Mouse (Mus musculus) layer of hippocampus, adult 2 months (tissue): ENCODE results near the gene Cpxm1. TPM values are rescaled to one million over a fixed set of nuclear protein-coding genes. Genes with fewer than 3 reads are reported as not detected.
"Not testable (repeated sequence)": the region's sequence is repeated elsewhere in the genome, so short reads cannot be mapped to it uniquely, and the experiment has no call there.

Source experiments
- DNase-seq, 2 experiments: peaks; one replicate each; pipeline ENCODE4 v3.0.0; 2022; ENCODE audit warnings: low spot score in 2 of 2
- H3K27ac ChIP-seq: fragments of 200-600 bp; 2 replicates; pipeline ENCODE4 v1.8.1; 2022
- H3K4me3 ChIP-seq: fragments of 200-600 bp; 2 replicates; pipeline ENCODE4 v1.8.1; 2022; ENCODE audit warnings: mild to moderate bottlenecking
- CTCF ChIP-seq: fragments of 200-600 bp; conservative IDR thresholded peaks from 2 replicates; pipeline ENCODE4 v1.8.1; 2022; ENCODE audit warnings: antibody characterized with exemption, mild to moderate bottlenecking, moderate library complexity
- total RNA-seq, 2 experiments: library from RNA; stranded (reverse); gene quantifications; 2 replicates each; pipeline ENCODE4 v1.2.3; 2021

Gene Cpxm1
- total RNA-seq, 2 experiments from 2014 or later, result 6.6 to 7.5 TPM

DNA sequence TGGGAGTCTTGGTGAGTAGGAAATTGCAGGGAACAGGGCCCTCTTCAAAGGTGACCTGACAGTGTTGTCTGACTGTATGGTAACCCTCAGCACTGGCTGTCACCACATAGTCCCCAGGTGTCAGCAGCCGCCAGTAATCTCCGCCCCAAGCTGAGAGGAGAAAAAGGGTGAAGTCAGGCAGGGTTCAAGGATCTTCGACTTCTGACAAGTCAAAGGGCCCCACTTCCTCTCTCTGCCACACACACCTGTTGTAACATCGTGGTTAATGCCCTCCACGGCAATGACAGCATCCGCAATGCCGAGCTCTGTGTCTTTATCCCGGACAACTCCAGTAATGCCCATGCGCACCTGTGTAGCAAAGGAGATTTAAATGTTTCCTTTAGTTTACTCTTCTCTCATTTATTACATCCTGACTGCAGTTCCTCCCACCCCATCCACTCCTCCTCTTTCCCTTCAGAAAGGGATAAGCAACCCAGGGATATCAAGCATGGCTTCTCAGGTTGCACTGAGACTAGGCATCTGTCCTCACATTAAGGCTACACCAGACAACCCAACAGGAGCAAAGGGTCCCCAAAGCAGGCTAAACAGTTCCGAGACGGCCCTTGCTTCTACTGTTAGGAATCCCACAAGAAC lies 6.3 kb downstream of the Cpxm1 start:
- no peak for TF ChIP-seq CTCF
- Histone ChIP-seq H3K4me3 (no peak overlapping the region), H3K27ac (no peak overlapping the region)
- no peak for DNase-seq

DNA sequence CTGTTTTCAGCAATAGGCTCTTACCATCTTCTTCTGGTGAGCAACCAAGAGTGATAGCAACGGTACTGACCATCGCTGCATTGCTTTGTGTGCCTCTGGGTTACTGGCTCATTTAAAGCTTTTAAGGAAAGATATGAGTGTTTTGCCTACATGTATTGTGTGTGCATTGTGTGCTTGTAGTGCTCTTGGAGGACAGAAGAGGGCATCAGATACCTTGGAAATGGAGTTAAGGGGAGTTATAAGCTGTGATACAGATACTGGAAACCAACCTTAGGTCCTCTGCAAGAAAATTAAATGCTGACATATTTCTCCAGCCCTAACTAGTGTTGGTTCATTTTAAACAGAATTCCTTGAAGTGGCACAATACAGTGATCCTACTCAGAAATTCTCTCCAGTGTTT lies 8.6 kb downstream of the Cpxm1 start:
- DNase-seq, result no peak
- peak; percentile 58 for TF ChIP-seq CTCF
- no peak overlapping the region for H3K27ac ChIP-seq
- H3K4me3 ChIP-seq, result no peak overlapping the region

DNA sequence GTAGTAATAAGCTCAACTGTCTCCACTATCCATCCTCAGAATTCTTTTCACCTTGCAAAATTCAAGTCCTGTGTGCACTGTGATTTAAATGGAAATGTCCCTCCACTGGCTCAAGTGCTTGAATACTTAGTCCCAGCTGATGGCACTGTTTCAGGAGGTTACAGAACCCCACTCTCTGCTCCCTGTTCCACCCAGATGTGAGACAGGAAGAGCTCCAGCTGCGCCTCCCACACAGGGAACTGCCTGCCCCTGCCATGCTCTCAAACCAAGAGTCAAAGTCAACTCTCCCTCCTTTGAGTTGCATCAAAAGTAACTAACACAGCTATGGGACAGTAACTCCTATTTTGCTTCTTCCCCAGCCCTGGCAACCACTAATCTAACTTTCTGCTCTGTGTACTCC lies 11.2 kb downstream of the Cpxm1 start:
- Histone ChIP-seq H3K4me3 (no peak overlapping the region), H3K27ac (no peak overlapping the region)
- no peak for TF ChIP-seq CTCF
- no peak for DNase-seq

DNA sequence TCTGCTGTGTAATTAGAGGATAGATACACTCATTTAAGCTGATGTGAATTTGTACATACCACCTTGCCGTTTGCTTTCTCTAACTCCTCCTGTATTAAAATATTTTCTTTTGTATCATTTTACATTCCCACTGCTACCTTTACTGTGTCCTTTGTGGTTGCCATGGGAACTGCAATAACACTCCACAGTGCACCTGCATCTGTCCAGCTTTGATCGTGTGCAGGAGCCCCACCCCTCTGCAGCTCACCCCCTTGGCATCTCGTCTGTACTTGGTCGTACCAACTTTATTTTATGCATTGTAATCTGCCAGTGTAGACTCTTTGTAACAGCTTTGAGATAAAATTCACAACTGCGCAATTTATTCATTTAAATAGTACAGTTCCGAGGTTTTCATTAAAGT lies 13.5 kb downstream of the Cpxm1 start:
- Histone ChIP-seq H3K27ac (no peak overlapping the region), H3K4me3 (no peak overlapping the region)
- TF ChIP-seq CTCF, result no peak
- DNase-seq, result no peak

DNA sequence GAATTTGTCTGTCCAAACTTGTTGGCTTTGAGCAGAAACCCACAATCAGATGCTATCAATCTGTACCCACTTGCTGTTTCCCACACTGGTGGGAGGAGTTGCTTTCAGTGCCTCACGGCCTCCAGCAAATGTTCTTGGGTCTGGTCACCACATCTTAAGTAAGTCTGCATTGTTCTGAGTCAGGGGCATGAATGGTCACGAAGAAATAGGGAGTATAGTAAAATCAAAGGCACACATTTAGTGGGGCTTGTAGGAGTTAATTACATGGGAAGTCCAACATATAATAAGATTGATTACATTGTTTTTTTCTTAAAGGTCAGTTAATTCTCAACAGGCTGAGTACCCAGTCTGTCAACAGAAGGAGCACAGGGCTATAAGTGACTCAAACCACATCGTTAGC lies 14.2 kb downstream of the Cpxm1 start:
- no peak for TF ChIP-seq CTCF
- Histone ChIP-seq H3K4me3 (no peak overlapping the region), H3K27ac (no peak overlapping the region)
- DNase-seq, result no peak

DNA sequence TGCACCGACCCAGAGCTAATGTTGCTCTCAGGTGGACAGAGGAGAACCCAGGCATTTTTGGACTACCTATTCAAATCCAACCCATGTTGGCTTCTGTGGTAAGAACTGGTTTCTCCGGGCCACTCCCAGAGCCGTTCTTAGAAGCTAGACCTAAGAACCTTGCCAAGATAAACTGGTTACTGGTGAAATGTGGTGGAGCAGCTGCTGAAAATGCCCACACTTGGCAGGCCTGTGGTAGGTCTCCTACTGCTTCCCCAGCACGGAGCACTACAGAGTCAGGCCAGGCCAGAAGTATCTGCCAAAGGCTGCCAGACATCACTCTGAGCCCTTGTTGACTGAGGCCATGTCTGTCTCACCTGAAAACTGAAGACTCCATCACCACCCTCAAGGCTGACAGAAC lies 22.4 kb downstream of the Cpxm1 start:
- TF ChIP-seq CTCF, result no peak
- Histone ChIP-seq H3K4me3 (no peak overlapping the region), H3K27ac (0 out of 2 replicates have a peak overlapping the region, but pooled peaks have one; percentile 7)
- DNase-seq, result no peak

DNA sequence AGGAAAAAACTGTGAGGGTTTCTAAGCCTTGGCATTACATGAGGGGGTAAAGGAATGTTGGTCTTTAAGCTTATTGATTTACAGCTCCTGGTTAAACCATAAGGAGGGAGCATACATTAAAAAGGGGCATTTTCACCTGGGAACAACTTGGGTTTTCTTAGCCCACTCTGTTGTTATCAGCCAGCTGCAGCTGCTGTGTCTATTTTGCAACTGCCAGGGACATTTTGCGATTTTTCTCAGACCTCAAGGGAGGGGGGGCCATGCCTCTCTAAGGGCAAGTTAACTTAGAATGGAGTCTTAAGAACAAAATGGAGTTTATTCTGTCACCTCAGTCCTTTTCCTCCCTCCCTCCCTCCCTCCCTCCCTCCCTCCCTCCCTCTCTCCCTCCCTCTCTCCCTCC lies 24.3 kb downstream of the Cpxm1 start:
- H3K27ac ChIP-seq, DNase-seq, H3K4me3 ChIP-seq: not testable (repeated sequence)

DNA sequence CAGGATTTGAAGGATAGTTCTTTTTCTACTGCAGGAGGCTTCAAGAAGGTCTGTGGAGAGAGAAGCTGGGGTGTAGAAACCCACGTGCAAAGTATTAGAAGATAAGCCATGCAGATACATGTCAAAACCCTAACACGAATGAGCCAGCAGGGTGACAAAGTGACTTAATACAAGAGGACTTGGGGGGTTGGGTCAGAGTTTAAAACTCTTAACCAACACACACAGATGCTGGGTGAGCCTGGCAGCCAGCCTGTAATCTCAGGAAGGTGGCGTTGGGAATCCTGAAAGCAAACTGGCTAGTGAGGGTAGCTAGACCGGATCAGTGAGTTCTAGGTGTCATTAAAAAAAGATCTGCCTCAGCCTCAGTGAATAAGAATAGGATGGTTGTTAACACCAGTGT lies 30.0 kb downstream of the Cpxm1 start:
- Histone ChIP-seq H3K4me3 (no peak overlapping the region), H3K27ac (no peak overlapping the region)
- no peak for DNase-seq
- no peak for TF ChIP-seq CTCF

DNA sequence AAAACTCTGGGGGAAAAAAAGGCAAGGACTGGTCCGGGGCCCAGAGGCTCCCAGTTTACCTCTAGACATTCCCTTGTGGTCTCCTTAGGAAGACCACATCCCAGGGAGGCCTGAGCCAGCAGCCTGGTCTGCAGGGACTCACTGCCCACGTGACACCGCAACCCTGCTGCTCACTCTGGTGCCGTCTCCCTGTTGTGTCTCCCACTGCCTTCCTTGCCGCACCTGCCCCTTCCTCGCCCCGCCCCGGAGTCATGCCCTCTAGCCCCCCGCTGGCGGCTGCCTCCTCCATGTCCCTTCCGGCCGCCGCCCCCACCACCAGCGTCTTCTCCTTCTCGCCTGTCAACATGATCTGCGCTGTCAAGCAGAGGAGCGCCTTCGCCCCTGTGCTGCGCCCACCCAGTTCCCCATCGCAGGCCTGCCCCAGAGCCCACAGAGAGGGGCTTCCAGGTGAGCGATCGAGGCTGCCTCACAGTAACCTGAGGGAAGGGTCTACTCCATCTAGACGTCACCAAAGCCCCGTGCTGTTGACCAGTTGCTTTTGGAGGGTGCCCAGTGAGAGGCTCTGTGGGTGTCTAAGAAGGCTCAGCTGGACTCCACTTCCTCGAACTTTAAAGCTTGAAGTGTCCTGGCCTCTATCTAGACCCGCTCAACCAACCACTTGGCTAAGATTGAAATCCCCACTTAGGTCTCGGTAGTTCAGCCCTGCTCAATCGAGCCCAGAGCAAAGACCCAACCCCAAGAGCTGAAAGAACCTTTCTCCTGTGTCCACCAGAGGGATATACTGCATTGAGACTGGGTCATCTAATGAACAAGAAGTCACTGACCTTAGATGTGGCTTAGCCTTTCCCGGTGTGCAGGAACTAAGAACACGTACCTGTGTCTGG lies 31.9 kb downstream of the Cpxm1 start:
- H3K4me3 ChIP-seq, result no peak overlapping the region
- no peak for TF ChIP-seq CTCF
- H3K27ac ChIP-seq, result no peak overlapping the region
- no peak for DNase-seq

GRCm38 (mm10) chr2:130362511-130363026 lies 34.8 kb downstream of the Cpxm1 start:
- no peak overlapping the region for H3K27ac ChIP-seq
- peak; percentile 86 for TF ChIP-seq CTCF
- H3K4me3 ChIP-seq, result no peak overlapping the region
- peak in 1 of 2 experiments; percentile 68 for DNase-seq

- Histone ChIP-seq H3K27ac (no peak overlapping the region), H3K4me3 (no peak overlapping the region)
- DNase-seq, result no peak
- no peak for TF ChIP-seq CTCF
Measured at GRCm38 (mm10) chr2:130358852-130359251, 38.5 kb downstream of the Cpxm1 start.

GRCm38 (mm10) chr2:130357551-130357950 lies 39.8 kb downstream of the Cpxm1 start:
- no peak for TF ChIP-seq CTCF
- no peak for DNase-seq
- H3K4me3 ChIP-seq, result no peak overlapping the region
- no peak overlapping the region for H3K27ac ChIP-seq

DNA sequence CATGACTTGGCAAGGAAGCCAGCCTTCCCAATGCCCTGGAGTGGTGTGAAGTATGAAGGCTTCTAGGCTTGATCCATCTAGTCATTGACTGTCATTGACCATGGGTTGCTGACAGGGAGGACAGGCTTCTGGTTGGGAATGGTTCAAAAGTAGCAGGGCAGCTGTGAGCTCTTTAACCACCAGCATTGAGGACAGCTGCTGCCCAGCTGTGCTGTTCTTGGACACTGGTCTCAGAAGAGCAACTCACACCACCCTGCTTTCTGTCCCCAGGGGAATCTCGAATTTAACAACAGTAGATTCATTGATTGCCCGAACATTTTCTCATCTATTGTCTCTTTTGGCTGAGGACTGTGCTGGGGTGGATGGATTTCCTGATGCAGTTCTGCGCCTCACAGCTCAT lies 43.5 kb downstream of the Cpxm1 start:
- TF ChIP-seq CTCF, result no peak
- no peak for DNase-seq
- Histone ChIP-seq H3K4me3 (no peak overlapping the region), H3K27ac (no peak overlapping the region)

- no peak for DNase-seq
- H3K27ac ChIP-seq, result no peak overlapping the region
- TF ChIP-seq CTCF, result no peak
- no peak overlapping the region for H3K4me3 ChIP-seq
Measured at GRCm38 (mm10) chr2:130353411-130353810, 44.0 kb downstream of the Cpxm1 start.
